Mouse (Mus musculus) lung, embryonic 14.5 days (tissue): ENCODE results near the gene Nampt. TPM values are rescaled to one million over a fixed set of nuclear protein-coding genes. Genes with fewer than 3 reads are reported as not detected.
A peak's percentile ranks its signal among the peaks of the same experiment; 100 is the strongest.

ENCODE experiments used
- ATAC-seq: fragments of 200-750 bp; cut with Nextera tagmentation; 2 replicates; pipeline ENCODE4 v1.8.0; 2017; ENCODE audit warnings: mild to moderate bottlenecking, moderate TSS enrichment, moderate library complexity; ENCODE audit not compliant: insufficient read depth
- DNase-seq: peaks from one replicate; pipeline ENCODE4 v3.0.0-alpha.2; 2015
- H3K27ac ChIP-seq: fragments of 300-500 bp; sonication (generic); 2 replicates; pipeline ENCODE4 v1.5.1; 2014; ENCODE audit warnings: low read depth, mild to moderate bottlenecking, moderate library complexity
- H3K27me3 ChIP-seq: fragments of 300-500 bp; sonication (generic); 2 replicates; pipeline ENCODE4 v1.6.1; 2014; ENCODE audit warnings: low read length, control low read depth; ENCODE audit not compliant: insufficient read depth
- H3K36me3 ChIP-seq: fragments of 300-500 bp; sonication (generic); 2 replicates; pipeline ENCODE4 v1.6.1; 2014; ENCODE audit warnings: control low read depth; ENCODE audit not compliant: insufficient read depth
- H3K4me1 ChIP-seq: fragments of 300-500 bp; sonication (generic); 2 replicates; pipeline ENCODE4 v1.6.1; 2014; ENCODE audit warnings: antibody characterized with exemption, control low read depth; ENCODE audit not compliant: insufficient read depth
- H3K4me2 ChIP-seq: fragments of 300-500 bp; sonication (generic); 2 replicates; pipeline ENCODE4 v1.6.1; 2014; ENCODE audit warnings: mild to moderate bottlenecking
- H3K4me3 ChIP-seq: fragments of 300-500 bp; sonication (generic); 2 replicates; pipeline ENCODE4 v1.5.1; 2014; ENCODE audit warnings: low read depth, low read length
- H3K9ac ChIP-seq: fragments of 300-500 bp; sonication (generic); 2 replicates; pipeline ENCODE4 v1.6.1; 2014
- H3K9me3 ChIP-seq: fragments of 300-500 bp; sonication (generic); 2 replicates; pipeline ENCODE4 v1.6.1; 2016; ENCODE audit warnings: low read depth, low read length, control low read depth
- CTCF ChIP-seq: IDR thresholded peaks from 2 replicates; pipeline ENCODE4 v1.5.1; 2016; ENCODE audit warnings: antibody characterized with exemption, low read depth
- WGBS: fragments of 180-500 bp; shearing (Covaris S2); extraction: QIAGEN DNeasy Blood & Tissue Kit; methylation state at CpG from one replicate; pipeline ENCODE4 v1.1.7; 2014; 5-methylcytosine and 5-hydroxymethylcytosine counted together
- polyA plus RNA-seq: library from polyadenylated mRNA; unstranded; fragments of >200 nt; fragmentation: Nextera tagmentation; extraction: Ambion mirVana; gene quantifications from 2 replicates; pipeline ENCODE4 v1.2.1, GENCODE M21; 2014

Nampt gene
- polyA plus RNA-seq, 1 experiment from 2014 or later, result 31.7 TPM

DNA sequence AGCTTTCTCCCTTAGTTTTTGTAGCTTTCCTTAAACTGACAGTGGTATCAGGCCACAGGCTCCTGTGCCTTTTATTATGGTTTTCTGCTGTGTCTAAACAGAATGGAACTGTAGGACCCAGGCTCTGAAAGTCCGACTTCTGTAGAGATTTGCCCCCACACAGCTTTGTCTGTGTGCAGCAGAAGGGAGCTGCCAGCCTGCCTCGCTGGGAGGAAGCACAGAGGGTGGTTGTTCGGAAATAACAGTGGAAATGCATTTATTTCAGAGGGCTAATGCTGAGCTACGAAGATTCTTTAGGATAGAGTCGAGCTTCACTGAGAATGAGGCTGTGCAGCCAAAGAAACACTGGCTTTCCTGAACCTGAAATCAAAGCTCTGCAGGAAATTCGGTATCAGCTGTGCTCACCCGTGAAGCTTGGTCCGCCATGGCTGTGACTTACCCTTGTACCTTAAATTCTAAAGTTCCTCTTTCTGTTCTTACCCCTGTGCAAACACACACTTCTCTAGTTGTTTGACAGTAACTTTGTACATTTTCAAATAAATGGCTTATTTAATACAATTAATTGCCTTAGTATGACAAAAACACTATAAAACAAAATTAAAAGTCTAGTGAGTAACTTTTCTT, 8.9 kb downstream of the Nampt start:
- H3K27ac ChIP-seq, result no peak overlapping the region
- DNase-seq, result no peak
- no peak overlapping the region for H3K4me2 ChIP-seq
- H3K9ac ChIP-seq, result no peak overlapping the region
- no peaks in the 10 kb centered on the region for H3K27me3 ChIP-seq
- no peak for ATAC-seq
- H3K4me1 ChIP-seq, result no peaks in the 10 kb centered on the region
- H3K9me3 ChIP-seq, result no peaks in the 10 kb centered on the region
- TF ChIP-seq CTCF, result no peak
- 79% methylated on average over 8 of the region's 8 CpGs for WGBS
- peaks cover 12% of the 10 kb centered on the region for H3K36me3 ChIP-seq
- no peak overlapping the region for H3K4me3 ChIP-seq

DNA sequence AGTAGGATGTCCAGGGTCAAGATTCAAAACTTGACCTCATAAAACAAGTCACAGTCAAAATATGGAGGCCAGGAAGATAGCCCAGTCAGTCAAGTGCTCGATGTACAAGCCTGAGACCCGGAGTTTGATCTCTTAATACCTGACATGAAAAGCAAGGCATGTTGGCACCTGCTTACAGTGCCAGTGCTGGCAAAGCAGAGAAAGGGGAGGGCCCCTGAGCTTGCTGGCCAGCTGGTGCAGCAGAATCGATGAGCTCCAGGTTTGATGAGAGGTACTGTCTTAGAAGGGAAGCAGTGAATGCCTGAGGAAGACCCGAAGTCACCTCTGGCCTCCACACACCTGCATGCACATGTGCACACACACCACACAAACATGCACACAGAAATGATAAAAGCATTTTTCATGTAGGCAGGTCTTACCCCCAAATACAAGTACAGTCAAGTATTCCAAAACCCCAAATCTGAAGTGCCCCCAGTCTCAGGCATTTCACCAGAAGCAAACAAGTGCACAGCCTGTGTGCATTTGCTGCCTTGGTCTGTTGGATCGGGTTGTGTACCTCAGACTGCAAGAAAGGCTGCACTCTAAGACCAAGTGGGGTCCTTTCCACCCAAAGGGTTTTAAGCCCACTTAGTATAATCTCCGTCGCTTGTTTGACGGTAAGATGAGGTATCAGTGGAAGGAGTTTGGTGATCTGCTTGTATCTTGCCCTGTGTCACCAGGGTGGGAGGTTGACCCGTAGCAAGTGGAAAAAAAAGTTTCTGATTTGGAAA, 10.2 kb downstream of the Nampt start:
- no peaks in the 10 kb centered on the region for H3K9me3 ChIP-seq
- H3K36me3 ChIP-seq, result peaks cover 17% of the 10 kb centered on the region
- no peak for TF ChIP-seq CTCF
- no peak for ATAC-seq
- H3K4me2 ChIP-seq, result no peak overlapping the region
- H3K9ac ChIP-seq, result no peak overlapping the region
- no peaks in the 10 kb centered on the region for H3K4me1 ChIP-seq
- H3K27ac ChIP-seq, result no peak overlapping the region
- 85% methylated on average over 9 of the region's 9 CpGs for WGBS
- H3K4me3 ChIP-seq, result no peak overlapping the region
- DNase-seq, result no peak
- H3K27me3 ChIP-seq, result no peaks in the 10 kb centered on the region

DNA sequence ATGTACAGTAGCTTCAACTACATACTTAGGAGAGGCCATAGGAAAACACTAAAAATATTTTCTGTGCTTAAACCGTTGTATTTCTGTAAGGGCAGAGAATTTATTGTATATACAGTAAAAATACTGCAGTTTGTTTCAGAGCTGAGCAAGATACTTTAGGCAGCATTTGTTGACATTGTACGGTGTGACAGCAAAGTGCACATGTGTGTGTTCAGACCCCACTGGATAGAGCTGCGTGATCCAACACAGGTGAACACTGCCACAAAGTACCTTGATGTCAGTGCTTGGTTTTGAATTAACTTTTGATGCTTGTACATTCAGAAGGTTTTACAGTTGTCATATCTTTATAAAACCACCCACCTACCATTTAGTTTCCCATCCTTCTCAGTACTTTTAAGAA, 12.7 kb downstream of the Nampt start:
- Histone ChIP-seq H3K9ac (no peak overlapping the region), H3K36me3 (peaks cover 32% of the 10 kb centered on the region), H3K9me3 (no peaks in the 10 kb centered on the region), H3K4me1 (no peaks in the 10 kb centered on the region), H3K4me2 (no peak overlapping the region), H3K4me3 (no peak overlapping the region), H3K27ac (no peak overlapping the region), H3K27me3 (no peaks in the 10 kb centered on the region)
- ATAC-seq (no peak), DNase-seq (no peak)
- 88% methylated on average over 3 of the region's 3 CpGs for WGBS
- no peak for TF ChIP-seq CTCF

DNA sequence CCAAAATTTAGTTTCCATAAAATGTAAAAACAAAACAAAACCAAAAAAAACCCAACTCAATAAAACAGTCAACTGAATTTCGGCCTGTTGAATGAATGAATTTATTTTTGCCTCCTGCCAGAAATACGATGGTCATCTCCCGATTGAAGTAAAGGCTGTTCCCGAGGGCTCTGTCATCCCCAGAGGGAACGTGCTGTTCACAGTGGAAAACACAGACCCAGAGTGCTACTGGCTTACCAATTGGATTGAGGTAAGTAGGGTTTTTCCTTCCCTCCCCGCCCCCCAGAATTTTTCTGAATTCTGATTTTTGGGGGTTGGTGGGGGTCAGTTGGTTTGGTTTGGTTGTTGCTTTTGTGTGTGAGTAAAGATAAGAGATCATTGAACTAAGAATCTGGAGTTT, 15.4 kb downstream of the Nampt start:
- Histone ChIP-seq H3K36me3 (peaks cover 55% of the 10 kb centered on the region), H3K9ac (no peak overlapping the region), H3K27ac (no peak overlapping the region), H3K27me3 (no peaks in the 10 kb centered on the region), H3K4me3 (no peak overlapping the region), H3K4me1 (no peaks in the 10 kb centered on the region), H3K4me2 (no peak overlapping the region), H3K9me3 (no peaks in the 10 kb centered on the region)
- TF ChIP-seq CTCF, result no peak
- ATAC-seq (no peak), DNase-seq (no peak)
- WGBS, result 86% methylated on average over 6 of the region's 6 CpGs

DNA sequence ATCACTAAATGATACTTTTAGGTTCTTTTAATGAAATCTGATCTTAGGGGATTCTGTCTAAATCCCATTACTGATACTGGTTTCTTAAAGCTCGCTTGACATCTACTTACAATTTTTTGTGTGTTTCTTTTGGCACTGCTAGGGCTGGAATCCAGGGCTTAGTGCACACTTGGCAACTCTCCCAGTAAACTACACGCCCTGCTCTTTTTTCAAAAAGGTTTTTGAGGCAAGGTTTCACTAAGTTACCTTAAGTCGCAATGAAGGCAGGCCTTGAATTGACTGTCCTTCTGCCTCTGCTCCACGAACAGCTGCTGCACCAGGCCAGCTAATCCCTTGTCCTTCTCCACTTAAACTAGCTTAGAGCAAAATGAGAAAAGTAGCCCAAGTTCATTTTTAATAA, 15.9 kb downstream of the Nampt start:
- Histone ChIP-seq H3K27ac (no peak overlapping the region), H3K4me3 (no peak overlapping the region), H3K4me2 (no peak overlapping the region), H3K9ac (no peak overlapping the region), H3K36me3 (peaks cover 58% of the 10 kb centered on the region), H3K9me3 (no peaks in the 10 kb centered on the region), H3K27me3 (no peaks in the 10 kb centered on the region), H3K4me1 (no peaks in the 10 kb centered on the region)
- 50% methylated on average over 4 of the region's 4 CpGs for WGBS
- no peak for ATAC-seq
- TF ChIP-seq CTCF, result no peak
- peak; percentile 68 for DNase-seq

DNA sequence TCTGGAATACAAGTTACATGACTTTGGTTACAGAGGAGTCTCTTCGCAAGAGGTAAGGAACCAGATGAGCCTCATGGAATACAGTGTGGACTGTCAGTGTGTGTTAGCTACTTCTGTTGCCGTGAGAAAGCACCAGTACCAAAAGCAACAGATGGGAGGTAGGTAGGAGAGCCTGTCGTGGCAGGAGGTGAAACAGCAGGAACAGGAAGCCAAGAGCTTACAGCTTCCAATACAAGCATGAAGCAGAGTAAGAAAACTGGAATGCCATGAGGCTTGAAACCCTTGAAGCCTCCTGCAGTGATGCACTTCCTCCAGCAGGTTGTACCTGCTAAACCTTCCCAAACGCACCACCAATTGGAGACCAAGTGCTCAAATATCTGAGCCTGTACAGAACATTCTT, 19.1 kb downstream of the Nampt start:
- no peaks in the 10 kb centered on the region for H3K4me1 ChIP-seq
- no peak overlapping the region for H3K9ac ChIP-seq
- ATAC-seq, result no peak
- TF ChIP-seq CTCF, result no peak
- H3K27me3 ChIP-seq, result no peaks in the 10 kb centered on the region
- H3K27ac ChIP-seq, result no peak overlapping the region
- no peak overlapping the region for H3K4me2 ChIP-seq
- 80% methylated on average over 4 of the region's 4 CpGs for WGBS
- peaks cover 70% of the 10 kb centered on the region for H3K36me3 ChIP-seq
- H3K9me3 ChIP-seq, result no peaks in the 10 kb centered on the region
- DNase-seq, result no peak
- H3K4me3 ChIP-seq, result no peak overlapping the region

DNA sequence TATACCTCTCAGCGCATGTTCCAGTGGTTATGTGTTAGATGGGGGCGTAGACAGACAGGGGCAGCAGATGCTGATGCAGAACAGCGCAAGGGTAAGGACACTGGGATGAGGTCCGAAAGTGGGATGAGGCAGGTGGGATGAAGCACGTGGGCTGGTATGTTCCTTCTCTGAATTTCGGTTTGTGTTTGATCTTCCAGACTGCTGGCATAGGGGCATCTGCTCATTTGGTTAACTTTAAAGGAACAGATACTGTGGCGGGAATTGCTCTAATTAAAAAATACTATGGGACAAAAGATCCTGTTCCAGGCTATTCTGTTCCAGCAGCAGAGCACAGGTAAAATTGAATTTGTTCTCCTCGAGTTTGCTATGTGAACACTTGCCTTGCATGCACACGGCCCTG, 19.6 kb downstream of the Nampt start:
- ATAC-seq, result no peak
- Histone ChIP-seq H3K4me3 (no peak overlapping the region), H3K27me3 (no peaks in the 10 kb centered on the region), H3K4me1 (no peaks in the 10 kb centered on the region), H3K4me2 (no peak overlapping the region), H3K36me3 (peaks cover 68% of the 10 kb centered on the region), H3K27ac (no peak overlapping the region), H3K9me3 (no peaks in the 10 kb centered on the region), H3K9ac (no peak overlapping the region)
- no peak for DNase-seq
- TF ChIP-seq CTCF, result no peak
- 93% methylated on average over 9 of the region's 9 CpGs for WGBS
